Mouse (Mus musculus) embryonic facial prominence, embryonic 15.5 days (tissue): ENCODE results near the gene Olfr344. TPM values are rescaled to one million over a fixed set of nuclear protein-coding genes. Genes with fewer than 3 reads are reported as not detected.

Experiments used
- ATAC-seq: fragments of 200-750 bp; cut with Nextera tagmentation; 2 replicates; pipeline ENCODE4 v1.8.0; 2017; ENCODE audit warnings: low read depth, moderate TSS enrichment; ENCODE audit not compliant: insufficient number of reproducible peaks, low FRiP score, low TSS enrichment
- H3K27ac ChIP-seq: fragments of 300-500 bp; sonication (generic); replicated peaks from 2 replicates; pipeline ENCODE4 v1.5.1; 2015; ENCODE audit warnings: mild to moderate bottlenecking, inconsistent platforms
- H3K27me3 ChIP-seq: fragments of 300-500 bp; sonication (generic); 2 replicates; pipeline ENCODE4 v1.6.1; 2015; ENCODE audit warnings: inconsistent platforms
- H3K36me3 ChIP-seq: fragments of 300-500 bp; sonication (generic); 2 replicates; pipeline ENCODE4 v1.6.1; 2015; ENCODE audit warnings: mild to moderate bottlenecking, inconsistent platforms
- H3K4me1 ChIP-seq: fragments of 300-500 bp; sonication (generic); 2 replicates; pipeline ENCODE4 v1.6.1; 2015; ENCODE audit warnings: inconsistent platforms
- H3K4me2 ChIP-seq: fragments of 300-500 bp; sonication (generic); replicated peaks from 2 replicates; pipeline ENCODE4 v1.6.1; 2015; ENCODE audit warnings: mild to moderate bottlenecking, inconsistent platforms
- H3K4me3 ChIP-seq: fragments of 300-500 bp; sonication (generic); replicated peaks from 2 replicates; pipeline ENCODE4 v1.5.1; 2015; ENCODE audit warnings: mild to moderate bottlenecking, inconsistent platforms
- H3K9ac ChIP-seq: fragments of 300-500 bp; sonication (generic); 2 replicates; pipeline ENCODE4 v1.6.1; 2015; ENCODE audit warnings: inconsistent platforms
- H3K9me3 ChIP-seq: fragments of 300-500 bp; sonication (generic); replicated peaks from 2 replicates; pipeline ENCODE4 v1.6.1; 2016; ENCODE audit warnings: inconsistent platforms
- WGBS: fragments of 180-500 bp; shearing (Covaris S2); methylation state at CpG from one replicate; pipeline ENCODE4 v1.1.7; 2015; 5-methylcytosine and 5-hydroxymethylcytosine counted together
- polyA plus RNA-seq: library from polyadenylated mRNA; unstranded; fragments of >200 nt; fragmentation: Nextera tagmentation; extraction: Ambion mirVana; gene quantifications from 2 replicates; pipeline ENCODE4 v1.2.1, GENCODE M21; 2015

The Olfr344 gene
- 0.04 and 0.07 TPM in 2 replicates for polyA plus RNA-seq

- ATAC-seq, result no peak
- no peaks in the 10 kb centered on the region for H3K36me3 ChIP-seq
- H3K27me3 ChIP-seq, result no peaks in the 10 kb centered on the region
- no peak within 1 kb of the TSS for H3K4me2 ChIP-seq
- H3K9ac ChIP-seq, result no peak within 1 kb of the TSS
- no peaks in the 10 kb centered on the region for H3K4me1 ChIP-seq
- H3K9me3 ChIP-seq, result no peaks in the 10 kb centered on the region
- H3K4me3 ChIP-seq, result no peak within 1 kb of the TSS
- WGBS, result 77% methylated on average over 1 of the region's 1 CpGs
- H3K27ac ChIP-seq, result no peak within 1 kb of the TSS
Observed at GRCm38 (mm10) chr2:36566362-36566761, at the start of gene Olfr344. Gene Olfr344 (plus strand): TSS chr2:36566662.

- no peaks in the 10 kb centered on the region for H3K9me3 ChIP-seq
- H3K4me2 ChIP-seq, result no peak within 1 kb of the TSS
- no peaks in the 10 kb centered on the region for H3K36me3 ChIP-seq
- no peak within 1 kb of the TSS for H3K27ac ChIP-seq
- no peaks in the 10 kb centered on the region for H3K4me1 ChIP-seq
- no peak within 1 kb of the TSS for H3K4me3 ChIP-seq
- no peak for ATAC-seq
- WGBS, result 59% methylated on average over 3 of the region's 3 CpGs
- H3K9ac ChIP-seq, result no peak within 1 kb of the TSS
- no peaks in the 10 kb centered on the region for H3K27me3 ChIP-seq
Observed at GRCm38 (mm10) chr2:36524698-36525097, 41.8 kb upstream of the Olfr344 start, which contains the start of gene Olfr342. Gene Olfr342 (plus strand): TSS chr2:36524998.

- Histone ChIP-seq H3K4me2 (no peak overlapping the region), H3K9me3 (no peaks in the 10 kb centered on the region), H3K9ac (no peak overlapping the region), H3K4me1 (no peaks in the 10 kb centered on the region), H3K4me3 (no peak overlapping the region), H3K36me3 (no peaks in the 10 kb centered on the region), H3K27ac (no peak overlapping the region), H3K27me3 (no peaks in the 10 kb centered on the region)
- no peak for ATAC-seq
Observed at GRCm38 (mm10) chr2:36565156-36565555, 1.3 kb upstream of the Olfr344 start.

GRCm38 (mm10) chr2:36567022-36567421 lies 560 bp downstream of the Olfr344 start:
- H3K27ac ChIP-seq, result no peak overlapping the region
- no peak for ATAC-seq
- no peaks in the 10 kb centered on the region for H3K36me3 ChIP-seq
- no peak overlapping the region for H3K4me2 ChIP-seq
- no peak overlapping the region for H3K4me3 ChIP-seq
- no peaks in the 10 kb centered on the region for H3K27me3 ChIP-seq
- no peaks in the 10 kb centered on the region for H3K4me1 ChIP-seq
- no peaks in the 10 kb centered on the region for H3K9me3 ChIP-seq
- H3K9ac ChIP-seq, result no peak overlapping the region

- WGBS, result 91% methylated on average over 3 of the region's 3 CpGs
- Histone ChIP-seq H3K9ac (no peak overlapping the region), H3K4me2 (no peak overlapping the region), H3K4me3 (no peak overlapping the region), H3K27me3 (no peaks in the 10 kb centered on the region), H3K9me3 (no peaks in the 10 kb centered on the region), H3K36me3 (no peaks in the 10 kb centered on the region), H3K4me1 (no peaks in the 10 kb centered on the region), H3K27ac (no peak overlapping the region)
- ATAC-seq, result no peak
Observed at GRCm38 (mm10) chr2:36567845-36568244, 1.4 kb downstream of the Olfr344 start.

Other genes starting within 250 kb of the Olfr344 start
- gene Olfr338, start 193.1 kb upstream of the Olfr344 start, polyA plus RNA-seq, result 0.05 and 0.11 TPM in 2 replicates
- not detected in 2 replicates for gene Olfr339, start 147.7 kb upstream of the Olfr344 start, polyA plus RNA-seq
- not detected in 2 replicates for gene Olfr340, start 114.1 kb upstream of the Olfr344 start, polyA plus RNA-seq
- 0.12 TPM in 2 replicates for gene Olfr341, start 84.2 kb upstream of the Olfr344 start, polyA plus RNA-seq
- gene Olfr342, start 41.7 kb upstream of the Olfr344 start, polyA plus RNA-seq, result not detected in 2 replicates
- gene Olfr345, start 73.4 kb downstream of the Olfr344 start, polyA plus RNA-seq, result not detected in 2 replicates
- not detected in 2 replicates for gene Olfr346, start 119.1 kb downstream of the Olfr344 start, polyA plus RNA-seq
- not detected in 2 replicates for gene Olfr347, start 165.2 kb downstream of the Olfr344 start, polyA plus RNA-seq
- gene Olfr348, start 217.6 kb downstream of the Olfr344 start, polyA plus RNA-seq, result 0.17 TPM in 1 of 2 replicates, not detected in the other
- gene Olfr50, start 223.9 kb downstream of the Olfr344 start, polyA plus RNA-seq, result 0.31 and 0.42 TPM in 2 replicates